Mouse (Mus musculus) forebrain, embryonic 12.5 days (tissue): ENCODE measurements around the gene Sh3bp4. TPM values are rescaled to one million over a fixed set of nuclear protein-coding genes. Genes with fewer than 3 reads are reported as not detected.

Source experiments
- ATAC-seq: fragments of 200-750 bp; cut with Nextera tagmentation; 2 replicates; pipeline ENCODE4 v1.8.0; 2017; ENCODE audit warnings: moderate TSS enrichment; ENCODE audit not compliant: low FRiP score
- H3K27ac ChIP-seq: fragments of 300-500 bp; sonication (generic); 2 replicates; pipeline ENCODE4 v1.5.1; 2016; ENCODE audit warnings: mild to moderate bottlenecking
- H3K27me3 ChIP-seq: fragments of 300-500 bp; sonication (generic); 2 replicates; pipeline ENCODE4 v1.6.1; 2016; ENCODE audit warnings: mild to moderate bottlenecking
- H3K36me3 ChIP-seq: fragments of 300-500 bp; sonication (generic); replicated peaks from 2 replicates; pipeline ENCODE4 v1.6.1; 2016; ENCODE audit warnings: mild to moderate bottlenecking
- H3K4me1 ChIP-seq: fragments of 300-500 bp; sonication (generic); 2 replicates; pipeline ENCODE4 v1.6.1; 2016
- H3K4me2 ChIP-seq: fragments of 300-500 bp; sonication (generic); 2 replicates; pipeline ENCODE4 v1.6.1; 2016; ENCODE audit warnings: mild to moderate bottlenecking, moderate library complexity
- H3K4me3 ChIP-seq: fragments of 300-500 bp; sonication (generic); replicated peaks from 2 replicates; pipeline ENCODE4 v1.5.1; 2016; ENCODE audit warnings: mild to moderate bottlenecking
- H3K9ac ChIP-seq: fragments of 300-500 bp; sonication (generic); 2 replicates; pipeline ENCODE4 v1.6.1; 2016; ENCODE audit warnings: mild to moderate bottlenecking
- H3K9me3 ChIP-seq: fragments of 300-500 bp; sonication (generic); 2 replicates; pipeline ENCODE4 v1.6.1; 2016
- WGBS: fragments of 180-500 bp; shearing (Covaris S2); methylation state at CpG from one replicate; pipeline ENCODE4 v1.1.7; 2016; 5-methylcytosine and 5-hydroxymethylcytosine counted together
- polyA plus RNA-seq: library from polyadenylated mRNA; unstranded; fragments of >200 nt; fragmentation: Nextera tagmentation; extraction: Ambion mirVana; gene quantifications from 2 replicates; pipeline ENCODE4 v1.2.1, GENCODE M21; 2016

Sh3bp4 gene
- polyA plus RNA-seq, 1 experiment from 2014 or later = 27.1 TPM

DNA sequence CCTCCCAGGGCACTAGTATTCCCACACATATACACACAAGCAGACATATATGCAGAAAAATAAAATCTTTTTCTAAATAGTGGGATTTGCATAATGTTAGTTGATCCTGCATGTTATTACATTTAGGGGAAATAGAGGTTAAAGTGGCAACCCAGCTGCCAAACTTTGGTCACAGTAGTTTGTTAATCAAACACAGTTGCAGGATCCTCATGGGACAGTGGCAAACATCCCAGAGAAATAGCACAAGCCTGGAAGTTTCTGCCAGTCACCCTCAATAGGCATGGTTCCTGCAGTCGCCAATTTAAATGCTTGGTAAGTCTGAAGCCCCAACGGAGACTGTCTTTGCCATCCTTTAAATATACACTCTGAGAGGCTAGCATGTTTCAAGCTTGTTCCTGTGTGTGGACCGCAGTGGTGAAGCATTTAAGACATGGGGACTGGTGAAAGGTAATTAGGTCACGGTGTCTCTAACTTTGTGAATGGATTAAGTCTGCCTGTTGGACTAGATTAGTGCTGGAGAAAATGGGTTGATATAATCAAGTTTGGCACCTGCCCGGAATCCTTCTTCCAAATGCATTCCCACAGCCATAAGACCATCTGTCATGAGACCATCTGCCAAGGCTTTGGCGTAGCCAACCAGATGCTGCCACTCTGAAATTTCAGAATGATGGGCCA lies 114.0 kb downstream of the Sh3bp4 start:
- Histone ChIP-seq H3K4me3 (no peak overlapping the region), H3K9me3 (no peaks in the 10 kb centered on the region), H3K27ac (peak overlapping the region; percentile 39; the same call in 1 of the 2 replicates), H3K27me3 (no peaks in the 10 kb centered on the region), H3K4me2 (no peak overlapping the region), H3K9ac (no peak overlapping the region), H3K36me3 (no peaks in the 10 kb centered on the region), H3K4me1 (peaks cover 28% of the 10 kb centered on the region)
- no peak for ATAC-seq
- 74% methylated on average over 6 of the region's 6 CpGs for WGBS

DNA sequence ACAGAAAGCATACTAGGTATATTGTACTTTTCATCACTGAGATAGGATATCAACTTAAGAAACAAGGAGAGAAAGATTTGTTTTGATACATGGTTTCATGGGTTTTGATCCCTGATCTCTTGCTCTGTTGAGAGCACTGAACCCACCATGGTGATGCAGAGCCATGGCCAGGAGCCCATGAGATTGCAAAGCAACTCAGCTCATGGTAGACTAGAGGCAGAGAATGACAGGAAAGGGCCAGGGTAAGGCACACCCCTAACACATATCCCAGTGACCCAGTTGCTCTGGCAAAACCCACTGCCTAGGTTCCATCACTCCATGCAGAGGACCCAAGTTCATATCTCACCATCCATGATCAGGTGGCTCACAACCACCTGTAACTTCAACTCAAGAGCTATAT lies 114.6 kb downstream of the Sh3bp4 start:
- H3K36me3 ChIP-seq = no peaks in the 10 kb centered on the region
- no peak overlapping the region for H3K4me2 ChIP-seq
- peaks cover 31% of the 10 kb centered on the region for H3K4me1 ChIP-seq
- 0 out of 2 replicates have a peak, but pooled peaks cover 3% of the 10 kb centered on the region for H3K27me3 ChIP-seq
- ATAC-seq = no peak
- H3K4me3 ChIP-seq = no peak overlapping the region
- H3K9ac ChIP-seq = no peak overlapping the region
- H3K9me3 ChIP-seq = no peaks in the 10 kb centered on the region
- H3K27ac ChIP-seq = no peak overlapping the region

DNA sequence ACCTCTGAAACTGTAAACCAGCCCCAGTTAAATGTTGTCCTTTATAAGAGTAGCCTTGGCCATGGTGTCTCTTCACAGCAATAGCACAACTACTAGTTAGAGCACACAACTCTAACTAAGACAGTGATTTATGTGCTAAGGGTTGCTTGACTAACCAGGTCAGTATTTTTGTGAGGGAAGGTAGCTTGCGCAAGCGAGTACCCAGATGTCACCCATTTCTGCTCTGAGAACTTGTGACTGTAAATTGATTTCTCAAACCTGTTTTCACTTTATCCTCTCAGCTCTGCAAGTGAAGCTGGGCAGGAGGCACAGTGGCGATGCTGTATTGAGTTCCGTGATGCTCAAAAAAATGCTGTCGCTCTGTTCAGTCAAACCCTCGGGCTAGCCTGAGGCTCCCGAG lies 117.2 kb downstream of the Sh3bp4 start:
- Histone ChIP-seq H3K4me2 (no peak overlapping the region), H3K9me3 (no peaks in the 10 kb centered on the region), H3K27ac (no peak overlapping the region), H3K27me3 (0 out of 2 replicates have a peak, but pooled peaks cover 3% of the 10 kb centered on the region), H3K4me1 (peaks cover 37% of the 10 kb centered on the region), H3K36me3 (no peaks in the 10 kb centered on the region), H3K4me3 (no peak overlapping the region), H3K9ac (no peak overlapping the region)
- ATAC-seq = no peak
- 84% methylated on average over 7 of the region's 7 CpGs for WGBS

DNA sequence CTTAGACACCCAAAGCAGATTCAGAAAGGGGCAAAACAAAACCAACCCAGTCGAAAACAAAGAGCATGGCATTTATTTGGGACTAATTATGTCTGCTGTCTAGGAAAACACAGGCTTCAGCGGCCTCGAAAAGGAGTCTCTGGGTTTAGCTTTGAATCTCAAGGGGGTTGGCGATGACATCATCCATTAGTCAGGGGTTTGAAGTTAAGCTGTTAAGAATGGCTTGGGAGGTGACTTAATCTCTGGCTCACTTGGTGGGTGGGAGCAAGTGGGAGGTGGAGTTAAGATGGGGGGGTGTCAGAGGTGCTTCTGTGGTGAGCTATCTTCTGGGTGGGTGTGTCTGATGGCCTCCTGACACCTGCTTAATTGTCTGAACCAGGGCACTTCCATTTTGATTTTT lies 117.9 kb downstream of the Sh3bp4 start:
- ATAC-seq = no peak
- peaks cover 30% of the 10 kb centered on the region for H3K4me1 ChIP-seq
- 0 out of 2 replicates have a peak overlapping the region, but pooled peaks have one; percentile 10 for H3K27ac ChIP-seq
- H3K4me3 ChIP-seq = no peak overlapping the region
- WGBS = 16% methylated on average over 4 of the region's 4 CpGs
- no peak overlapping the region for H3K4me2 ChIP-seq
- H3K36me3 ChIP-seq = no peaks in the 10 kb centered on the region
- no peak overlapping the region for H3K9ac ChIP-seq
- H3K9me3 ChIP-seq = no peaks in the 10 kb centered on the region
- H3K27me3 ChIP-seq = 0 out of 2 replicates have a peak, but pooled peaks cover 3% of the 10 kb centered on the region

DNA sequence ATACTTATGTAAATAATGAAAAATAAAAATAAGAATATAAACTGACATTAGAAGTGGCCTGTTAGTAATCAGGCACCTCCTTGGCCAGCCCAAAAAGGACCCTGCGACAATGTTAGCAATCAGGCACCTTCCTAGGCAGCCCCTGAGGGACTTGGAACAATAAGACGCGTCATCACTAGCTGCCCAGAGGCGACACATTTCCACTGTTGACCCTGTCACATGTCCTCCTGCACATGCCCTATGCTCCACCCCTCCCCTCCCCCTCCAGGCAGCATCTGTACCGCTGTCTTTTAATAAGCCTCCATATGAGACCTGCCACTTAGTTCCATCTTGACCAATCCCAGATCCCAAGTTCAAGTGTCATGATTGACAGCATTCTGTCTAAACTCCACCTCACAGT lies 119.0 kb downstream of the Sh3bp4 start:
- peaks cover 19% of the 10 kb centered on the region for H3K4me1 ChIP-seq
- WGBS = 71% methylated on average over 5 of the region's 5 CpGs

DNA sequence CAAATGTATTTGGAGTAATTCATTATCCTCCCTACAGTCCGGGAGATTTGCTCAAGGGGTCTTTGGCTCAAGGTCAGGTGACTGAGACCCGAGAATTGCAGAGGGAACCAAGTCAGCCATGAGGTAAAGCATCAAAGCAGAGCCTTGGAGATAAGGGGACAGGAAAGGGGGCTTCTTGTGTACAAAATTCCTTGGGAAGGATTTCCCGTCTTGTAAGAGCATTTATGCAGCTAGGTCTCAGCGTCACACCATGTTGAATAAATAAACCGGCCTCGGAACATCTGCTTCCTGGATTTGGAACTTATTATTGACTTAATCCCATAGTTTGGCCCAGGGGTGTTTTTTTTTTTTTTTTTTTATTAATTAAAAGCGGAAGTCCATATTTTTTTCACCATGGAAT lies 120.4 kb downstream of the Sh3bp4 start:
- no peak overlapping the region for H3K9ac ChIP-seq
- 57% methylated on average over 7 of the region's 7 CpGs for WGBS
- H3K27me3 ChIP-seq = 0 out of 2 replicates have a peak, but pooled peaks cover 3% of the 10 kb centered on the region
- H3K36me3 ChIP-seq = no peaks in the 10 kb centered on the region
- ATAC-seq = no peak
- no peak overlapping the region for H3K4me3 ChIP-seq
- 0 out of 2 replicates have a peak overlapping the region, but pooled peaks have one; percentile 14 for H3K27ac ChIP-seq
- H3K4me1 ChIP-seq = peaks cover 16% of the 10 kb centered on the region
- H3K4me2 ChIP-seq = no peak overlapping the region
- H3K9me3 ChIP-seq = no peaks in the 10 kb centered on the region

More for the DNA sequence above, 119.0 kb downstream of the Sh3bp4 start:
- ATAC-seq = no peak
- Histone ChIP-seq H3K9me3 (no peaks in the 10 kb centered on the region), H3K27me3 (0 out of 2 replicates have a peak, but pooled peaks cover 3% of the 10 kb centered on the region), H3K36me3 (no peaks in the 10 kb centered on the region), H3K4me2 (no peak overlapping the region), H3K9ac (no peak overlapping the region), H3K4me3 (no peak overlapping the region), H3K27ac (no peak overlapping the region)

DNA sequence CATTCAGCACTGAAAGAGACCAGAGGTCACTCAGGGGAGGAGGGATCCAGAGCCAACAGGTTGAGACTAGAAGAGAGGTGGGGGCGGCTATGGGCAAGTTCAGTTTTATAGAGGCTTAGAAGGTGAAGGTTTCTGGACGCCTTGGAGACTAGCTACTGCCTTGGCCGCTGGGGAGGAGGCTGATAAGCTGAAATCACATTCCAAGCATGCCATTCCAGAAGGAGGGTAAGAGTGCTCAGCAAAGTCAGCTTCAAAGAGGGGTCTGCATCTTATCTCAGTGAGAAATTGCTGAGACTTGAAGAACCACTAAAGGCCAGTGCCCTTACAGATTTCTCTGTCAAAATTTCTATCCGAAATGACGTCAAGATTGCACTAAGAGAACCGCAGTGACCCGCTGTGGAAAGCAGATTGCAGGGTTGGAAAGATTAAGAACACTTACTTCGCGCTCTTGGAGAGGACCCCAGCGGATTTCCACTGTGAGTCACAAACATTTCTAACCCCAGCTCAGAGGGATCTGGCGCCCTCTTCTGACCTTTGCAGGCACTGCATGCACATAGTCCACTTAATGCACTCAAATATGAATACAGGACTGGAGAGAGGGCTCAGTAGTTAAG lies 121.0 kb downstream of the Sh3bp4 start:
- no peak overlapping the region for H3K4me2 ChIP-seq
- no peak overlapping the region for H3K27ac ChIP-seq
- H3K27me3 ChIP-seq = 0 out of 2 replicates have a peak, but pooled peaks cover 3% of the 10 kb centered on the region
- H3K4me1 ChIP-seq = peaks cover 16% of the 10 kb centered on the region
- H3K9me3 ChIP-seq = no peaks in the 10 kb centered on the region
- WGBS = 12% methylated on average over 11 of the region's 11 CpGs
- H3K36me3 ChIP-seq = no peaks in the 10 kb centered on the region
- no peak overlapping the region for H3K9ac ChIP-seq
- no peak for ATAC-seq
- no peak overlapping the region for H3K4me3 ChIP-seq

DNA sequence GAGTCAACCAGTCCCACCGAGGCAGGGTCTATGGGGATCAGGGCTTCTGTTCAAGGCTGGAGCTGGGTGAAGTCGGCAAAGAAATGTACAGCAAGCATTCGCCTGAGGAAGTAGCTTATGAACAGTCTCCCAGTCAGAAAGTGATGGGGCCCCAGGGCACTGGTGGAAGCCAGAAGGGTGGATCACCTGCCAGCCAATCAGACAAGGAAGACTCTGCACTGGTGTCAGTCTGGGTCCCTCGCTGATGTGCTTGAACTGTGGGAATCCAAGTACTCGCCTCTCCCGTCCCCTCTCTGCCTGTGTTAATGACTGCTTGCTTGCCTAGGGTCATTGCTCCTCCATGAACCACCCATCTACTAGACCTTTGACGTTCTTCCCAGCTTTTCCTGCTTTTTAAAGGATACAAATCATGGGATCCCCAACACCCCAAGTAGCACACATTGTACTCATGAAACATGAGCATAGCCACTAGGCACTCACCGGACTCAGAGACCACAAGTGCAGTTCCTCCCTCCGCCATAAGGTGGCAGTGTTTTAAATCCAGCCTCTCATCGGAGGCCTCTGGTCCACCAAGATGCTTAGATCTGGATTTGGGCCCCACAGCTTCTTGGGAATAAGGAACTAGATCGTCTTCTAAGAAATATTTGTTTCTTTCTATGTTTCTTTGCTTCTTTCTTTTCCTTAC lies 122.5 kb downstream of the Sh3bp4 start:
- Histone ChIP-seq H3K9me3 (no peaks in the 10 kb centered on the region), H3K4me1 (peaks cover 16% of the 10 kb centered on the region), H3K27ac (no peak overlapping the region), H3K36me3 (no peaks in the 10 kb centered on the region), H3K4me2 (no peak overlapping the region), H3K9ac (no peak overlapping the region), H3K27me3 (0 out of 2 replicates have a peak, but pooled peaks cover 3% of the 10 kb centered on the region), H3K4me3 (no peak overlapping the region)
- no peak for ATAC-seq
- 76% methylated on average over 11 of the region's 11 CpGs for WGBS

DNA sequence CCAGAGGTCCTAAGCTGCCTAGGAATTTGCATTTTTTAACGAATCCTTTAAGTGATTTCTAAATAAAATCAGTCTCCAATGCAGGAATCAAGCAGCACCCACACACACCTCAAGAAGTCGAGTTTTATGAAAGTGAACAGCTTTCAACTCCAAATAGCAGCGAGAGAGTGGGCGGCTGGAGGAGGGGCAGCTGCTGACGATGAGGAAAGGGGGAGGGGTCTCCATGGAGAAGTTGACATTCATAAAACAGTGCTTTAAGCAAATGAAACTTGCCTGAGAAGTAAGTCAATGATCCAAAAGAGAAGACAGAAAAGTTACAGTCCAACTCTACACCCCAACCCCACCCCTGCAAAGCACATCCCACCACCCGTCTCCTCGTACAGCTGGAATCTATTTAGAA lies 123.4 kb downstream of the Sh3bp4 start:
- H3K27me3 ChIP-seq = 0 out of 2 replicates have a peak, but pooled peaks cover 3% of the 10 kb centered on the region
- 83% methylated on average over 7 of the region's 7 CpGs for WGBS
- no peaks in the 10 kb centered on the region for H3K36me3 ChIP-seq
- H3K9ac ChIP-seq = no peak overlapping the region
- no peak overlapping the region for H3K4me3 ChIP-seq
- no peak overlapping the region for H3K27ac ChIP-seq
- ATAC-seq = no peak
- H3K9me3 ChIP-seq = no peaks in the 10 kb centered on the region
- no peak overlapping the region for H3K4me2 ChIP-seq
- peaks cover 10% of the 10 kb centered on the region for H3K4me1 ChIP-seq

DNA sequence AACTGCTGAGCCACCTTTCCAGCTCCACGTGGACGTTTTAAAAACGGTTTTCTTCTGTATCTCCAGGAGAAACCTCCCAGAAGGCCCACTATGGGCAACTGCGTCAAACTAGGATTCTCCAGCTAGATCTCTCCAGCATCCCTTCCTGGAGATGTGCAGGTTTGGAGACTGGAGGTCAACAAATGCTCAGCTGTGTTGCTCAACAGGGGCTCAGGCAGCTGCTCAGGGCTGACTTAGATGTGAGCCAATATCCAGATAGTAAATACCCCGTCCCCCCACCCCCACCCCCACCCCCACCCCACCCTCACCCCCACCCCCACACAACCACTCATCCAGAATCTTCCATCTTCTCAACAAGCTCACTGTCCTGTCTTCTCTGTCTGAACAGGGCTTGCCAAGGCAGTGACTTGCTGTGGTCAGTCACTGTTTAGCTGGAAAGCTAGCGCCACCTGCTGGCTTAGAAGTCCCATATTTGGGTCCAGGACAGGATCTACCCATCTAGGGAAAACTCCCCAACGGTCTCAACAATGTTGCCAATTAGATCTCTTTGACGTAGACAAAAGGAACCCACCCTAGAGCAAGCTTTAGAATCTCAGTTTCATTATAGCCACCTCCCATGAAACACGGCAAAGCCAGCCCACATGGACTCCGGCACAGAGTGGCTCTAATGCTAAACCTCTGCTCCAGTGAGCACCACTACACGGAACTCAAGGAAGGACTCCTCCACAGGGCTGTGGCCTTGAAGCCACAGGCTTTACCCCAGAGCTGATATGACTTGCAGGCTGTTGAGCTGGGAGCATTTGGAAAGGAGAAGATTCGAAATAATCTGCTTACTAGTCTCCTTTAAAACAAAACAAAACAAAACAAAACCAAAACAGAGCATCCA lies 125.9 kb downstream of the Sh3bp4 start:
- H3K9ac ChIP-seq = no peak overlapping the region
- no peaks in the 10 kb centered on the region for H3K36me3 ChIP-seq
- WGBS = 49% methylated on average over 11 of the region's 12 CpGs

More for the DNA sequence above, 125.9 kb downstream of the Sh3bp4 start:
- no peak overlapping the region for H3K27ac ChIP-seq
- peak; percentile 76 for ATAC-seq
- H3K4me2 ChIP-seq = no peak overlapping the region
- H3K27me3 ChIP-seq = no peaks in the 10 kb centered on the region
- no peaks in the 10 kb centered on the region for H3K9me3 ChIP-seq
- no peak overlapping the region for H3K4me3 ChIP-seq
- no peaks in the 10 kb centered on the region for H3K4me1 ChIP-seq
